Mouse (Mus musculus) brain, embryonic 18.5 days (tissue): ENCODE results near the gene Cabp4.
"Not testable (repeated sequence)": the region's sequence is repeated elsewhere in the genome, so short reads cannot be mapped to it uniquely, and the experiment has no call there.

Experiments
- DNase-seq: peaks from one replicate; pipeline ENCODE4 v3.0.0-alpha.2; 2012; ENCODE audit warnings: low read depth, low spot score

Cabp4 gene

GRCm38 (mm10) chr19:4147782-4148490 lies 4.1 kb upstream of the Cabp4 start:
- DNase-seq = no peak

GRCm38 (mm10) chr19:4147022-4147405 lies 3.2 kb upstream of the Cabp4 start:
- no peak for DNase-seq

- DNase-seq = no peak
Measured at GRCm38 (mm10) chr19:4146366-4147021, 2.7 kb upstream of the Cabp4 start.

GRCm38 (mm10) chr19:4145936-4146335 lies 2.1 kb upstream of the Cabp4 start:
- DNase-seq = no peak

GRCm38 (mm10) chr19:4144550-4145498 lies 991 bp upstream of the Cabp4 start:
- DNase-seq = no peak

- no peak for DNase-seq
Measured at GRCm38 (mm10) chr19:4142416-4143173, 1.2 kb downstream of the Cabp4 start.

- no peak for DNase-seq
Measured at GRCm38 (mm10) chr19:4140147-4140546, 3.7 kb downstream of the Cabp4 start.

- DNase-seq = no peak
Measured at GRCm38 (mm10) chr19:4139446-4139845, 4.4 kb downstream of the Cabp4 start, which contains the start of gene Gpr152. Gene Gpr152, plus strand, starts transcription at chr19:4139787.

- no peak for DNase-seq
Measured at GRCm38 (mm10) chr19:4137913-4138312, 5.9 kb downstream of the Cabp4 start.

- no peak for DNase-seq
Measured at GRCm38 (mm10) chr19:4136463-4136862, 7.4 kb downstream of the Cabp4 start.

- DNase-seq = not testable (repeated sequence)
Measured at GRCm38 (mm10) chr19:4135963-4136345, 7.9 kb downstream of the Cabp4 start.

- not testable (repeated sequence) for DNase-seq
Measured at GRCm38 (mm10) chr19:4135229-4135962, 8.4 kb downstream of the Cabp4 start.

- DNase-seq = no peak
Measured at GRCm38 (mm10) chr19:4134354-4134753, 9.5 kb downstream of the Cabp4 start.

GRCm38 (mm10) chr19:4131768-4132167 lies 12.1 kb downstream of the Cabp4 start:
- no peak for DNase-seq

- DNase-seq = no peak
Measured at GRCm38 (mm10) chr19:4131075-4131474, 12.8 kb downstream of the Cabp4 start.

GRCm38 (mm10) chr19:4130106-4130505 lies 13.7 kb downstream of the Cabp4 start:
- no peak for DNase-seq

GRCm38 (mm10) chr19:4129462-4129861 lies 14.4 kb downstream of the Cabp4 start:
- no peak for DNase-seq

GRCm38 (mm10) chr19:4126759-4127495 lies 16.9 kb downstream of the Cabp4 start:
- no peak for DNase-seq

GRCm38 (mm10) chr19:4125741-4126696 lies 17.8 kb downstream of the Cabp4 start, which contains the start of gene Aip:
Gene Aip, minus strand, starts transcription at chr19:4125858.
- peak; percentile 93 for DNase-seq
